Mouse (Mus musculus): ENCODE measurements at regions not wholly inside any gene's neighbourhood (a gene's known extent, or its start where the extent isn't known, plus 50 kb on each side); places are given as distances from the start of the nearest gene placed in this dataset.

- peak; percentile 44 for DNase-seq (ENCODE audit: low spot score)
Observed at GRCm38 (mm10) chr11:24829578-24830401, 751.9 kb downstream of the Bcl11a start.

GRCm38 (mm10) chr11:24830484-24830883 is 752.6 kb downstream of the Bcl11a start:
- DNase-seq (ENCODE audit: low spot score), result no peak

GRCm38 (mm10) chr11:24843839-24844738 is 766.2 kb downstream of the Bcl11a start:
- no peak for DNase-seq (ENCODE audit: low spot score)

GRCm38 (mm10) chr11:24856991-24857390 is 779.1 kb downstream of the Bcl11a start:
- no peak for DNase-seq (ENCODE audit: low spot score)

- DNase-seq (ENCODE audit: low spot score), result no peak
Observed at GRCm38 (mm10) chr11:24864637-24865036, 786.8 kb downstream of the Bcl11a start.

- DNase-seq (ENCODE audit: low spot score), result no peak
Observed at GRCm38 (mm10) chr11:24865067-24865796, 787.4 kb downstream of the Bcl11a start.
